Mouse (Mus musculus) adrenal gland, adult (tissue): ENCODE results near the gene Pip4k2a.
A peak's percentile ranks its signal among the peaks of the same experiment; 100 is the strongest.

ENCODE experiments used
- DNase-seq, 2 experiments: peaks; one replicate each; pipeline ENCODE4 v3.0.0; 2022 to 2023; ENCODE audit warnings: low spot score in 1 of 2; ENCODE audit not compliant: inconsistent age in 2 of 2

The Pip4k2a gene

DNA sequence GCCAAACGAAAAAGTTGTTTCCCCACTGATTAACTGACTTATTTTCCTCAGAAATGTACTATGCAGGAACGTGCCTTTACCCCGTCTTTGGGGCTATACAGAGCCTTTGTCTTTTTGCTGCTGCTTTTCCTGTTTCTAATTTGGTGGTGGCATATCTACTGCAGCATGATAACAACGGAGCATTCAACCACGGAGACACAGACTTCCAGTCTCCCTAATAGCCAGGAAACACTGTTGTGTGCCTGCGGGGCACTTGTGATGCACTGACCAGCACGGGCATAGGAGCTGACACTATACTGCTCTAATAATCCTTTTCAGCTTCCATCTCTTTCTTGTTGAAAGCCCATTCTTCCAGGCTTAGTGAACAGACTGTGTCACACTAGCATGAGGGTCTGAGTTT is 41.0 kb downstream of the Pip4k2a start:
- DNase-seq, result no peak

DNA sequence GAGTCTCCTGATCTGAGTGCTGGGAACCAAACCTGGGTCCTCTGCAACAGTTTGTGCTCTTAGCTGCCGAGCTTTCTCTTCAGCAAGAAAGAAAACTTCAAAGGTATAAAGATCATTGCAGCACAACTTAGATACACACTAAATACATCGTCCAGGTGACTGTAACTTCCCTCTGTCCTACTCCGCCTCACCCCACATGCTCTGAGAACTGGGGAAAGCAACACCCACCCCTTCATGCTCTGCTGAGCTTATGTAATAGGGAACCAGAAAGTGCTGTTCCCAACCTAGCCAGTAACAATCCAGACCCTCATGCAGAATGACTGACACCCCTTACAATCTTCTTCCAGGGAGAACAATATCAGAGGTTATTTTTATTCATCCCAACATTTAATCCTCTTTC is 41.5 kb downstream of the Pip4k2a start:
- no peak for DNase-seq

DNA sequence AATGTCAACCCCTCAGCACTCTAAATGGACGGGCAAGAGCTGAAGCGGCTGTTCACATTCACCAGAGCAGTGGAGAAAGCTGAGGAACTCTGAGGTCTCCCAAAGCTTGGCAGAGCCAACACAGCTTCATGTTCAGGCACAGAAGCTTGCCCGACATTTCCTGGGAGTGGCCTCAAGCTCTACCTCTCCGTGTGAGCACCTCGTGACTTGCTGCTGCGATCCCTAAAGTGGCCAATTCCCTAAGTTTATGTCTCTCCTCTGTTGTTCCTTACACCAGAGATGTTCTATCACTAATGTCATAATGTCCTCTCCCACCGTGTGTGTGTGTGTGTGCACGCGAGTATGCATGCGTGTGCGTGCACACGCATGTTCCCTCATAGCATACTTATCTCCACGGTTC is 42.3 kb downstream of the Pip4k2a start:
- no peak for DNase-seq

DNA sequence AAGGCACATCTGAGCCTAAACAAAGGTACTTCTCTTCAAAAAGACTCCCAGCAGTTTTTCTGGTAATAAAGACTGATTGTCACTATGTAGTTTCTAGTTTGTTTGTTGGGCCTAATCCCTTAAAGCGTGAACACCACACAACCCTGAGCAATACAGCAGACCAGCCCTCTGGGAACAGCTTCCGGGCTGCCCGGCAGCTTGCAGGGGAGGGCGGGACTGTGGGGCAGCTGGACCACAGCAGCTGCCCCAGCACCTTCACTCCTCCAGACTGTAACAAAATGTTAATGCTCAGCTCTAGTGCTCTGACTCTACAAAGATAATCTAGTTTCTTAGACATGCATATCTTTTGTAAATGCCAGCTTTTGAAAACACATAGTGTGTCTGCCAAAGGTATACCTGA is 42.9 kb downstream of the Pip4k2a start:
- no peak for DNase-seq

DNA sequence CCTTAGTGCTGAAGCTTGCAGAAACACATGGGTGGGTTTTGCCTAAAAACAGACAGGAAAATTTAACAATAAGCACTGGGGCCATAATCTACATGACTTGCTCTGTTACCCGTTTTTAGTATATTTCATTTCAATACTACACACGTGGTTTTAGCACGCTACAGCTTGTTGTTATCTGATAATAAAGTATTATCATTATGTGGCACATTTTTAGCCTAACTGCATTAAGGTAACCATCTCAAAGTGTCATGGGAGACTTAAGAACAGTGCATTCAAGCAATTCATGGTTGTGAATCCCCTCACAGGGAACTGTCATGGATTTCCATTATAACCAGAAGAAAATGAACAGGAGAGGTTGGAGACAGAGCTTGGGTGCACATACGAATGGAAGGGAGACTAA is 43.5 kb downstream of the Pip4k2a start:
- DNase-seq, result no peak

DNA sequence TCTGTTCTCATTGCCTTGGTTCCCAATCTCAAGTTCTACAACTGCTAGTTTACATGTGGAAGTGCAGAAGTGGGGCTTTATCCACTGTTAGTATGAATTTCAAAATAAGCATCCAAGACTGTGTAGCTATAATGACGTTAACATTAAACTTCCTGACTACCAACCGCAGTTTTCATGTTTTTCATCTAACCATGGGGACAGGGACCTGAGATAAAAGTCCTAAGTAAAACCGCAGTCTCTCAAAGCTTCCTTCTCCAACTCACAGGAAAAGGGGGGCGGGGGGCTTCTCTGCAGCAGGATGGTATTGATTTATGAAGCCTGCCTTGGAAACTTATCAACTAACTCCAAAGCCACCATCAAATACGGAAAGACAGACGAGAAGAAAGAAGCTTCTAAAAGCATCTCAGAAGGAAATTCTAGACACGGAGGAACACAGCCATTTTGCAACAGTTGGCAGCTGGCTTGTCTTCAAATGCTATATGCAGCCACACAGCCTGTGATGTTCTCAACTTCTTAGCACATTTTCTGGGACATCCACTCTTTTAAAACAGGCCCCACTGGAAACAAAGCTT is 45.7 kb downstream of the Pip4k2a start:
- DNase-seq, result no peak

DNA sequence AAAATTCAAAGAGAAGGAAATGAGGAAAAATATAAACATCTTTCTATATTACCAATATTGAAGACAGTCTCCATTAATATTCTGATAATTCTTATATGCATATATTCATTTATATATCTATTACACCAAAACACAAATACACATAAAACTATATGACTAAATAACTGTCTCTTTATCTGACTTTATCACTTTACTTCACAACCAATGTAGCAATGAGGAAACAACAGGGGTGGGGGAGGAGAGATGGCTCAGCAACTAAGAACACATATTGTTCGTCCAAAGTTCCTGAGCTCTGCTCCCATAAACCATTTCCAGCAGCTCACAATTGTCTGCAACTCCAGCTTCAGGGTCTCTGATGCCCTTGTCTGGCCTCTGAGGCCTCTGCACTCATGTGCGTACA is 47.2 kb downstream of the Pip4k2a start:
- DNase-seq, result no peak

DNA sequence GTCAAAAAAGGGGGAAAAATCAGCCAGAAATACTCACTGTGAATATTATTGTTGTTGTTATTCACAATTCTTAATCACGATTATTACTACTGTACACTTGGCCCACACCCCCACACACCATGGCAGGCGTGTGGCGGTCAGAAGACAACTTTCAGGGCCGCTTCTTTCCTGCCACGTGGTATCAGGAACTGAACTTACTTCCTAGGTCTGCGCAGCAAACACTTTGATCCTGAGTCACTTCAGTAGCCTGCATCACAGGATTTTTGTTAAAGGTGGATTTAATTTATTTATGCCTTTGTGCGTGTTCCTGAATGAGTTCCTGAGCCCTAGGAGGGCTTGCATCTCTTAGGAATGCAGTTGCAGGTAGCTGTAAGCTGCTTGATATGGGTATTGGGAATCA is 49.2 kb downstream of the Pip4k2a start:
- no peak for DNase-seq

DNA sequence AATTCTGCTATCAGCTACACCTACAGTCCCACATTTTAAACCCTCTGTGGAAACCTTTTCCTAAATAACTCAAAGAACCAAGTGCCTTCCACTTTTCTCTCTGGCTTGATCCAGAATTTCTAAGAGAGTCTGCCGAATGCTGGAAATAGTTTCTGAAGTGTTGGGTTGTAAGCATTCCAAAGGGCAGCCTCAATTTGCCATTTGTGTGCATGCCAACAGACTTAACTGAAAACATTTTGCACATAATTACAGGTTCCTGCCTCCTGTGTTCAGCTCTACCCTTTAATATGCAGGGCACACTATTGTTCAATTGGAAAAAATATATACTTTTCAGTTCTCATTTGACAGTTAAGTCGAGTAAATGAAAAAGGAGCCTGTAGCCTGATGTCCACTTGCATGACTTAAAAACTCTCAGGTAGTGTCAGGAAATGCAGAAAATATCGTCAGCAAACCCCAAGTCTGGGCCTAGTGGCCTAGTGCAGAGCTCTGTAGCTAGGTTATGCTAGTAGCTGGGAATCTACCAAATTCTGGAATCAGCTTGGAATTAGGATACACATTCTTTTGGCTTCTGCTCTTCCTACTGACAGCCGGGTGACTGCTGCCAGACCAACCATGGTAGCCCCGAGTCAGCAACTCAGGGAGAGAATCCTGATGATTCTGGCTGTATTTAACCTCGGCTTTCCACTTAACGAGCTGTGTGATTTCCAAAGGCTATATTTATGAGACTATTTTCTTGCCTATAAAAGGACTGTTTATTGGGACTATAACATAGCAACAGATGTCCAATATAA is 50.1 kb downstream of the Pip4k2a start:
- no peak for DNase-seq

DNA sequence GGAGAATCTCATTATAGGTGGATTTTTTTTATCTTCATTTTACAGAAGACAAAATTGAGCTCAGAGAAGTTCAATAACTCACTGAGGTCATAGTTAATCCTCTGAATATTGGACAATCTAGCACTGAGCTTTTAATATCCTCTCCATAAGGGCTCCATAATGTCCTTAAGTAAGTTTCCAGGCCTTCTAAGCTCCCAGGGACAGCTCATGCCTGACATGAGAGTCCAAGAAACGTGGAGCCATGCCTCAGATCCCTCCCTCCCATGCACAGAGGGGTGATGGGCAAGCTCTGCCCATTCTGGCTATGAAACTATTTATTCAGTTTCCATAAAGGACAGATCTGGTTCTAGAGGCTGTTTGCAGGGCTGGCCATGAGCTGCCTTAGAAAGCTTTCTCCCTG is 52.5 kb downstream of the Pip4k2a start:
- DNase-seq, result no peak

DNA sequence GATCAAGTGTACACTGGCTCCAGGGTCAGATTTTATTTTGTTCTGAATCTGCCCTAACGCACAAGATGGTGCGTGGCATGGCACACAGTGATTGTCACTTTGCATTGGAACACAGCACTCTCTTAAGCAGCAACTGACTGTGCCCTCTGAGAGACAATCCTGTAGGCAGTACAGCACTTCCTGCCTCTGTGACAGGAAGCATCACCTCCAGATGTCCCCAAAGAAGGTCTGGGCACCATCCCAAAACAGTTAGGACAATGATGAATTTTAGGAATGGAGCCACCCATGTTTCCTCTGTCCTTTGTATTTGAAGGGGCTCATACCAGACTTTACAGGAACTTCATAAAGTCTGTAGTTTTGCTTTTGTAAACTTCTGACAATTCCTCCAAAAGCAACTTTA is 54.0 kb downstream of the Pip4k2a start:
- peak; percentile 44 to 77 for DNase-seq

DNA sequence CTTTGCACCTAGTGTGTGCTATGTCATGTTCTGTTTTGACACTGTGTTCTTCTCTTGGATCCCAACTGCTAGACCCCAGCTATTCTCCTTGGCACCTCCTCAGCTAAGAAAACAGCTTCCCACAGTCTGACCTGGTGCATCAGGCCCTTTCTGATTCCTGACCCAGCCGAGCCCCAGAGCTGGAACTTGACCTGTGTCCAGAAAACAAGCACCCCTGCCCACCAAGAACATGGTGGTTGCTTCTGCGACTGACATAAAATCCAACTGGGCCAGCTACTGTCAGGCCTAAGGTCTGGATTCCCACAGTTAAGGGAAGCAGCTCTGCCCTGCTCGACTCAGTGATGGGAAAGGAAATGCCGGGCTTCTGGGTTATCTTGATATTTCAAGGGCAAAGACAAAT is 54.6 kb downstream of the Pip4k2a start:
- DNase-seq, result peak; percentile 17 to 51

DNA sequence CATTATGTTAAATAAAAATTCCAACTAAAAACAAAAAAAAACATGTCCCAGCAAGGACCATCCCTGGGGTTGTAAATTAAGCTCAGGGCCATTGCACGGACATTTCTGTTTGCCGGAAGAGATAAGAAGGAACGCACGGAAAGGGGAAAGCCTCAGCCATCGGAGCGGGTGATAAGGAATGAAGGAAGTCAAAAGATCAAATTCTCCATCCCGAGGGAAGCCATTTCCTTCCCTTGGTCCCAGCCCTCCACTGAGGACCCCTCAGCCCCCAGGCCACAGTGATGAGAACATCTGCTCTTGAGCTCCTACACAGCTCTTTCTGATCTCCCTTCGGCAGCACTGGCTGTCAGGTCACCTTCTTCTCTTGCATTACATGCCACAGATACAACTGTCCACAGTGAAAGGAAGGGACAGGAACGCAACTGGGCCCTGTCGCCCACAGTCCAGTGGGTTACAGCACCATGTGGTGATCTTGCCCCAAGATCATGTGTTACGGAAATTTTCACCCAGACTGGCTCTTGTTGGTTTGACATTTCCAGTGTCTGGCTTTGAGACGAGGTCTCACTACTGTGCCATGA is 57.1 kb downstream of the Pip4k2a start:
- peak; percentile 42 to 75 for DNase-seq

DNA sequence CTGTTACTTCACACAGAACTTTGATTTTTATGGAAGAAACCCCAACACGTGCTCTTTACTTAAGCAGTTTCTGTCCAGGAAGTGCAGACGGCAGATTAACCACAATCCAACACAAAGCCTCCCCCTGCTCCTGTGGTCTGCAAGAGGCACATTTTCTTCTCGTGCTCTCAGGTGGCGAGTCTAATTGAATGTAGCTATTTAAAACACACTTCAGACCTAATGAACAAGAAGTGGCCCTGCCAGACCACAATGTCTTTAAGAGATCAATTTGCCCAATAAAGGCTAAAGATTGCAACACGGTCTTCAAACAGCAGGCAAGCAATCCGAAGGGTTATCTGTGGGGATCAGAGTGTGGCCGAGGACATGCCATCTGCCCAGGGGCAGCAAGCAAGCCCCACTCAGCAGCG is 59.0 kb downstream of the Pip4k2a start:
- no peak for DNase-seq

DNA sequence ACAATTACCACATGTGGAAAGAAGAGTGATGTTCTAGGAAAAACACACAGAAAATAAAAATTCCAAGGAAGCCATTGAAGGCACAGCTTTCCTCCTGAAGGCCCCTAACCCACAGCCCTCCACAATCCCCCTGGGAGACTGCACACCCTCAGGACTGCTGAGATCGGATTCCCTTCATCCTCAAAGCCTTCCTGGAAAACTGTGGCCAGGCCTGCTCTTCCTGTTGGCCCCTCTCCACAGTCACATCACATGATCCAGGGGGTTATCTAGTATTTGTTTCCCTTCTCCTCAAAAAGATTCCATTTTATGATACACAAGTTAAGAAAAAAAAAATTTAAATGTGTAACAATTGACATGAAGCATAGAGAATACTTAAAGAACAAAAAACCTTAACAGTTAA is 59.7 kb downstream of the Pip4k2a start:
- no peak for DNase-seq

DNA sequence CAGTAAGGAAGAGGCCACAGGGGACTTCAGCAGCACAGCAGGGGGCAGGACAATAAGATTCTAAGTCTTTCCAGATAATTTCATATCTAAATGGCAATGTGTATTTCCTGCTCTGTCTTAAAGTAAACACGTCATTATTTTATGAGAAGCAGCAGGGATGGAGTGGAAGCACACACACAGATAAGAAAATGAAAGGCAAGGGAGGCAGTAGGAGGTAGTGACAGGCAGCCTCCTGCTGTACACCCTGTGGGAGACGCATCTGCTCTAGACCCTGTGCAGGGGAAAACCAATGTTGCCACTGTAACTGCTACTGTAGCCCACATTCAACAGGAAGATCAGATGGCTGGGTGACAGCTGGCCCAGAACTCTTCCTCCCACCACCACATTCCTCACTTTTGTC is 60.3 kb downstream of the Pip4k2a start:
- DNase-seq, result no peak

DNA sequence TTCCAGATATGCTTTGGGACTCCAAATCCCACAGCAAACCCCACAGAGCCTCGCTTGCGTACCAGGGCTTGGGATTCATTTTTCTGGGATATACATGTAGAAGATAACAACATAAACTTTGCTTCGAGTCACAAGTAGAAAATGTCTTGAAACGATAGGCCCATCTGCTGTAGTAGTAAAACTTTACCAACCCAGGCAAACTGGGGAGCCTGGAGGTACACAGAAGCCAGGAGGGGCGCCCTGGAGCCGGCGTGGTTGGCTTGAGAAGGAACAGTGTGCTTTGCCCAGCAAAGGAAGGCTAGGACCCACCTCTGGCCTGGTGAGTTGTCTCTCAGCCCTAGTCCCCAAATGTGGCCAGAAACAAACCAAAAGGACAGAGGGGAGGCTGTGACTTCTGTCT is 61.5 kb downstream of the Pip4k2a start:
- DNase-seq, result no peak

DNA sequence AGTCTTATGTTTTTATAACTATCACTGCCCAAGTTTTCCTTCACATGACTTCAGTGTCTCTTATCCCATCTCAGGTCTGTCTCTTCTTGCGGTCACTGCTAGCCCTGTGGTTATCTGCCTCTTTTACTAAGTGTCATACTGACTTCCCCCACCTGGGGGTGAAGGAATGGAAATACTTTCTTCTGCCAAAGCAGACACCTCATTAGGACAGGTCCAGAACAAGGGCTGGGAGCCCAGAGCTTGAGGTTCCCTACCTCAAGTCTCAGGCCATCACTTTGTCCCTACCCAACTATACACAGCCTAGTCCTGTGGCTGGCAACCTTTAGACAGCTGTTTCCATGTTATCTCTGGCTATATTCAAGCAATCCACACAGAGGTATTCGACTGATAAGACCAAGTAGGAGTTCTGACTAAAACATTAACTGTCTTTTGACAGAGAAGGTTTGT is 62.3 kb downstream of the Pip4k2a start:
- DNase-seq, result no peak

DNA sequence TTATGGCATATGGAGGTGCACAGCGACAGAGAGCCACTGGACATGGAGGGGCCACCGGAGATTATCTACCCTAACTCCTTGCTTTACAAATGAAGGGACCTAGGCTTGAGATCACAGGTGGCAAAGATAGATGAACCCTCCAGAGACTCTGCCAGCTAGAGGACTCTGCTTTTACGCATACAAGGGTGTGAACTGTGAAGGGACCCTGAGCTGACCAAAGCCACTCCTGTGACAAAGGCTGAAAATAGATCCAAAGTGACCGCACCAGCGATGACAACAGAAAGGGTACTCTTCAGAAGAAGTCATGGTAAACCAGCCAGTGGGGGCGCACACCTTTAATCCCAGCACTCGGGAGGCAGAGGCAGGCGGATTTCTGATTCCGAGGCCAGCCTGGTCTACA is 63.8 kb downstream of the Pip4k2a start:
- no peak for DNase-seq

DNA sequence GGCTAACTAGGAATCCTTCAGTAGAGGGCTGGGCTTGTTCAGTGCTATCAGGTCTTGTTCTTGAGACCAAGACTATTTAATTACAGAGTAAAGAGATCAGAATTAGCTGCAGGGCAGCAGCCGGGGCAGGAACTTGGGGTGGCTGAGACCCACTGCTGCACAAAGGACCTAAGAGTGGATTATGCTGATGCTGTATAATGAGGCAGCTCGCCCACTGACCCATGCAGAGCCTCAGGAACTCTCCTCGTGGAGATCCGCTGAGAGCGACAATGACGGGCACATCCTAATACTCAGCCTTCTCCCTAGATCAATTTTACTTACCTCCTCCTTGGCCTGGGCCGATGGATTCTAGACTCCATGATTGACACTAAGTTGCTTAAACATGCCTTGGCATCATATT is 64.5 kb downstream of the Pip4k2a start:
- no peak for DNase-seq

DNA sequence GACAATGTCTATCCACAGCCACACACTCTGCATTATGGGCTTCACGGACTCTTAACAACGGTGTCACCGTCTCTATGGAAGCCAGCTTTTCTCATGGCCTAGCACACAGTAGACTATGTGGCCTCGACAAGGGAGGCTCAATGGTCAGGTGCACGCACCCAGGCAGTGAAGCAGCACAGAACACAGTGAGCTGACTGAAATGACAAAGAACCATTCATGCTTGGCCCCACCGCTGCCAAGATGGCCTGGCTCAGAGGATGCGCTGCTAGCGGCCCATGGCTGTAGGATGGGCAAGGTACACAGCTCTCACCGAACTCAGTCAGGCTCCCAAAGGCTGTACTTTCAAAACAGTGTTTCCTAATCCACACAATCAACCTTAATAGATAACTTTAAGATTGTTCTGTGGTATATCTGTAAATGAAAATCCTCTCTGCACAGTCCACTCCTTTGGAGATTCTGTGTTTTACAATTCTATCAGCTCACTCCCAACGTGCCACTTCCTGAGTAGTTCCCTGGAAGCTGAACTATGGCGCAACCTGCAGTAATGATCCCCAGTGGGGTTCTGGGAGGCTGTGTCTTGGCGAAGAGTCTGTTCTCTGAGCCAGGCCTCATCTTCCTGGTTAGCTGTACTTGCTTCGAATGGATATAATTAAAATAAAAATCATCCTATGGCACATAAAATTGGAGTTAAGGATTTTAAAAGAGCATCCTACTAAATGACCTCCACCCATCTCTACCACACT is 67.4 kb downstream of the Pip4k2a start:
- DNase-seq, result no peak
